Mouse (Mus musculus): Measurements from ENCODE around the gene Prl8a9. TPM values are rescaled to one million over a fixed set of nuclear protein-coding genes. Genes with fewer than 3 reads are reported as not detected.

The Prl8a9 gene
- total RNA-seq (2012; rRNA removed): not detected in 2 replicates
- total RNA-seq (2014; rRNA removed): not detected in 2 replicates
- polyA plus RNA-seq (2012; ENCODE audit: insufficient read length, low read depth): not detected in 2 replicates

DNA sequence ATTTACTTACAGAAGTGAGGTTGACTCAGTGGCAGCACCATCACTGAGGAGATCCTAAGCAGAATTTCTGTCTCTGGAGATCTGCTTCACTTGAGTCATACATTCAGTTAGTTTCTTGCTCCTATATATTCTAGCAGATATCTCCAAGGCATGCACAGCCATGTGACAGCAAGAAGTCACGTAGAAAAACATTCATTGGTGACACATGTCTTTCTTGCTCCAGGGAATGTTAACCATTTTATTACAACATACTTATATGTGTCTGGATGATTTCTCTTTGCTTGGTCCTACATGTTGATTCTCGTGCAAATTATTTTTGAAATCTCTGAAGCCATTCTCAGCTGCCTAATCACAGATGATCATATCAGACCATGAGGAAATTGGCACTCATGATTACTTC lies at the start of gene Prl8a9:
TSS of gene Prl8a9 (minus strand) at position 101 of the 400 bp plus-strand sequence.
- dilution Hi-C loops (cut with MboI; ENCODE audit: extremely low pct_ligation_motif_present, extremely low pct_unique_long_range_greater_than_20kb, low sequenced_read_pairs): no loop called here
- in situ Hi-C loops (cut with MboI; ENCODE audit: low pct_ligation_motif_present, low pct_unique_long_range_greater_than_20kb, low sequenced_read_pairs): no loop called here

DNA sequence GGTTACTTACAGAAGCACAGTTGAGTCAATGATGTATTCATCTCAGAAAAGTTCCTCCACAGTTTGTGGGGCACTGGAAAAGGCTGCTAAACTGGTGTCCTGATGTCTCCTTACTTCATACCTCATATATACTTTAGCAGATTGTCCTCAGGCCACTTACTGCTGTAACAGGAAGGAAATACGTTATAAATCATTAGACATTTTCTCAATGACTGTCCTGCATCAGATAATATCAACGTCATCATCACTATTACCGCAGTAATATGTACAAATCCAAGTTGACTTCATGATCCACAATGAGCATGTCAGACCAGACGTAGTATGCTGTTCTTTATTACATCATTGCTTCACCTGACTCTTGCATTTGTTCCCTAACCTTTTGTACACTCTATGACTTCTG lies 46.1 kb upstream of the Prl8a9 start, which contains the start of gene Prl7b1:
TSS of gene Prl7b1 (minus strand) at position 101 of the 400 bp plus-strand sequence.
- Histone ChIP-seq H3K9ac (ENCODE audit: insufficient read depth, low read depth) (no peak within 1 kb of the TSS), H3K4me3 (replicated peaks in 1 of 3; ENCODE audit: low read depth in 2 of 3, low read length in 2 of 3, poor library complexity in 1 of 3) (no peak within 1 kb of the TSS), H3K27me3 (replicated peaks) (no peaks in the 10 kb centered on the region), H3K4me2 (ENCODE audit: insufficient read depth, low read depth, poor library complexity, severe bottlenecking) (no peak within 1 kb of the TSS), H3K27ac (ENCODE audit: insufficient read depth, low read depth) (no peak within 1 kb of the TSS), H3K9me3 (replicated peaks; ENCODE audit: low read length) (no peaks in the 10 kb centered on the region), H3K36me3 (replicated peaks in 1 of 2; ENCODE audit: control insufficient read depth in 1 of 2, insufficient read depth in 1 of 2, low read length in 1 of 2) (no peaks in the 10 kb centered on the region), H3K4me1 (ENCODE audit: control insufficient read depth in 1 of 2, insufficient read depth in 2 of 2) (no peaks in the 10 kb centered on the region), H3K79me2 (replicated peaks; ENCODE audit: control insufficient read depth, extremely low read depth, insufficient read depth, poor library complexity, severe bottlenecking) (no peaks in the 10 kb centered on the region)
- dilution Hi-C loops (cut with MboI; ENCODE audit: extremely low pct_ligation_motif_present, extremely low pct_unique_long_range_greater_than_20kb, low sequenced_read_pairs): no loop called here
- DNase-seq (ENCODE audit: extremely low read depth): no peak
- in situ Hi-C loops (cut with MboI; ENCODE audit: low pct_ligation_motif_present, low pct_unique_long_range_greater_than_20kb, low sequenced_read_pairs): no loop called here
- TF ChIP-seq RCOR1 (conservative IDR thresholded peaks at IDR 0.05; ENCODE audit: low read depth, low read length): no peak
- no peak for TF ChIP-seq ELF1 (IDR thresholded peaks at IDR 0.05; ENCODE audit: low read depth, low read length)
- TF ChIP-seq ZKSCAN1 (IDR thresholded peaks at IDR 0.05; ENCODE audit: borderline replicate concordance, low read depth, low read length): no peak
- no peak for TF ChIP-seq USF2 (conservative IDR thresholded peaks at IDR 0.05; ENCODE audit: low read depth, low read length)
- TF ChIP-seq RAD21 (IDR thresholded peaks at IDR 0.05; ENCODE audit: low read depth, low read length): no peak
- TF ChIP-seq SMC3 (IDR thresholded peaks at IDR 0.05; ENCODE audit: low read depth, low read length): no peak
- no peak for TF ChIP-seq TBP (conservative IDR thresholded peaks at IDR 0.05; ENCODE audit: low read depth, low read length)
- no peak for TF ChIP-seq MAX (IDR thresholded peaks at IDR 0.05; ENCODE audit: low read length)
- TF ChIP-seq CHD2 (IDR thresholded peaks at IDR 0.05; ENCODE audit: low read length): no peak
- no peak for TF ChIP-seq E2F4 (IDR thresholded peaks at IDR 0.05; ENCODE audit: insufficient replicate concordance, low read depth, low read length)
- TF ChIP-seq ETS1 (conservative IDR thresholded peaks at IDR 0.05; ENCODE audit: low read depth, low read length): no peak
- TF ChIP-seq KAT2A (IDR thresholded peaks at IDR 0.05; ENCODE audit: insufficient replicate concordance, low read length): no peak
- no peak for TF ChIP-seq USF1 (IDR thresholded peaks at IDR 0.05; ENCODE audit: low read depth, low read length)
- TF ChIP-seq EP300 (IDR thresholded peaks at IDR 0.05; ENCODE audit: low read length): no peak
- TF ChIP-seq CTCF (conservative IDR thresholded peaks at IDR 0.05 in 1 of 2, IDR thresholded peaks at IDR 0.05 in 1 of 2; ENCODE audit: low read depth in 2 of 2, low read length in 2 of 2): no peak

More for the DNA sequence above, at the start of gene Prl8a9:
- TF ChIP-seq ZKSCAN1 (IDR thresholded peaks at IDR 0.05; ENCODE audit: borderline replicate concordance, low read depth, low read length) (no peak), USF1 (IDR thresholded peaks at IDR 0.05; ENCODE audit: low read depth, low read length) (no peak), TBP (conservative IDR thresholded peaks at IDR 0.05; ENCODE audit: low read depth, low read length) (no peak), MAX (IDR thresholded peaks at IDR 0.05; ENCODE audit: low read length) (no peak)
- Histone ChIP-seq H3K27me3 (replicated peaks) (no peaks in the 10 kb centered on the region), H3K9ac (ENCODE audit: insufficient read depth, low read depth) (no peak within 1 kb of the TSS), H3K4me1 (ENCODE audit: control insufficient read depth in 1 of 2, insufficient read depth in 2 of 2) (no peaks in the 10 kb centered on the region), H3K4me3 (replicated peaks in 1 of 3; ENCODE audit: low read depth in 2 of 3, low read length in 2 of 3, poor library complexity in 1 of 3) (no peak within 1 kb of the TSS), H3K36me3 (replicated peaks in 1 of 2; ENCODE audit: control insufficient read depth in 1 of 2, insufficient read depth in 1 of 2, low read length in 1 of 2) (no peaks in the 10 kb centered on the region), H3K79me2 (replicated peaks; ENCODE audit: control insufficient read depth, extremely low read depth, insufficient read depth, poor library complexity, severe bottlenecking) (no peaks in the 10 kb centered on the region), H3K27ac (ENCODE audit: insufficient read depth, low read depth) (no peak within 1 kb of the TSS), H3K4me2 (ENCODE audit: insufficient read depth, low read depth, poor library complexity, severe bottlenecking) (no peak within 1 kb of the TSS), H3K9me3 (replicated peaks; ENCODE audit: low read length) (no peaks in the 10 kb centered on the region)
- no peak for DNase-seq (ENCODE audit: extremely low read depth)

Measured in CH12.LX (cell line).